Mouse (Mus musculus) megakaryocyte, embryonic 14.5 days (primary cell): Measurements from ENCODE around the gene Hspa1l.

Source experiments
- FLI1 ChIP-seq: IDR thresholded peaks from 2 replicates; pipeline ENCODE4 v1.6.1; 2012; ENCODE audit warnings: low read length, inconsistent platforms, mixed read lengths
- GATA1 ChIP-seq: IDR thresholded peaks from 3 replicates; pipeline ENCODE4 v1.6.1; 2012; ENCODE audit warnings: mixed read lengths, low read length, inconsistent platforms, borderline replicate concordance

GRCm38 (mm10) chr17:34997142-34997483, 24.6 kb downstream of the Hspa1l start:
- TF ChIP-seq GATA1 (no peak), FLI1 (no peak)
